Mouse (Mus musculus): ENCODE data around the gene Kif16b. TPM values are rescaled to one million over a fixed set of nuclear protein-coding genes. Genes with fewer than 3 reads are reported as not detected.

Gene Kif16b
- polyA plus RNA-seq, 1 experiment from 2014 or later = 16.4 TPM

GRCm38 (mm10) chr2:142902905-142903895 lies 1.9 kb upstream of the Kif16b start:
- Histone ChIP-seq H3K4me1 (ENCODE audit: control insufficient read depth, insufficient read depth, low read length) (peaks cover 11% of the 10 kb centered on the region; the same call in 1 of the 2 replicates), H3K27me3 (ENCODE audit: control insufficient read depth, insufficient read depth, low read length) (no peaks in the 10 kb centered on the region), H3K27ac (ENCODE audit: low read length) (peak overlapping the region; percentile 74), H3K9me3 (replicated peaks; ENCODE audit: control insufficient read depth, low read length) (no peaks in the 10 kb centered on the region), H3K4me2 (ENCODE audit: low read depth, low read length) (peak overlapping the region; percentile 70), H3K4me3 (replicated peaks; ENCODE audit: low read length) (peak overlapping the region; percentile 45), H3K36me3 (ENCODE audit: control insufficient read depth, insufficient read depth, low read length) (no peaks in the 10 kb centered on the region), H3K9ac (ENCODE audit: low read length) (peak overlapping the region; percentile 59)
- WGBS = 4% methylated on average over 34 of the region's 34 CpGs
- peak; percentile 96 for ATAC-seq (ENCODE audit: insufficient read depth, low FRiP score)

- Histone ChIP-seq H3K27ac (ENCODE audit: low read length) (peak overlapping the region; percentile 62; the same call in 1 of the 2 replicates), H3K9ac (ENCODE audit: low read length) (peak overlapping the region; percentile 78), H3K36me3 (ENCODE audit: control insufficient read depth, insufficient read depth, low read length) (no peaks in the 10 kb centered on the region), H3K9me3 (replicated peaks; ENCODE audit: control insufficient read depth, low read length) (no peaks in the 10 kb centered on the region), H3K4me1 (ENCODE audit: control insufficient read depth, insufficient read depth, low read length) (peaks cover 11% of the 10 kb centered on the region; the same call in 1 of the 2 replicates), H3K27me3 (ENCODE audit: control insufficient read depth, insufficient read depth, low read length) (no peaks in the 10 kb centered on the region), H3K4me3 (replicated peaks; ENCODE audit: low read length) (peak overlapping the region; percentile 85), H3K4me2 (ENCODE audit: low read depth, low read length) (peak overlapping the region; percentile 83)
- no peak for ATAC-seq (ENCODE audit: insufficient read depth, low FRiP score)
- 33% methylated on average over 10 of the region's 10 CpGs for WGBS
These were observed 1.0 kb downstream of the Kif16b start for GRCm38 (mm10) chr2:142900120-142900861.

GRCm38 (mm10) chr2:142893780-142894179 lies 7.6 kb downstream of the Kif16b start:
- H3K27me3 ChIP-seq (ENCODE audit: control insufficient read depth, insufficient read depth, low read length) = no peaks in the 10 kb centered on the region
- no peak overlapping the region for H3K4me2 ChIP-seq (ENCODE audit: low read depth, low read length)
- 63% methylated on average over 1 of the region's 1 CpGs for WGBS
- H3K4me3 ChIP-seq (replicated peaks; ENCODE audit: low read length) = no peak overlapping the region
- no peaks in the 10 kb centered on the region for H3K9me3 ChIP-seq (replicated peaks; ENCODE audit: control insufficient read depth, low read length)
- H3K36me3 ChIP-seq (ENCODE audit: control insufficient read depth, insufficient read depth, low read length) = no peaks in the 10 kb centered on the region
- no peak overlapping the region for H3K27ac ChIP-seq (ENCODE audit: low read length)
- no peaks in the 10 kb centered on the region for H3K4me1 ChIP-seq (ENCODE audit: control insufficient read depth, insufficient read depth, low read length)
- no peak overlapping the region for H3K9ac ChIP-seq (ENCODE audit: low read length)
- ATAC-seq (ENCODE audit: insufficient read depth, low FRiP score) = no peak

GRCm38 (mm10) chr2:142891283-142891682 lies 10.0 kb downstream of the Kif16b start:
- ATAC-seq (ENCODE audit: insufficient read depth, low FRiP score) = no peak
- Histone ChIP-seq H3K4me3 (replicated peaks; ENCODE audit: low read length) (no peak overlapping the region), H3K4me2 (ENCODE audit: low read depth, low read length) (no peak overlapping the region), H3K27ac (ENCODE audit: low read length) (no peak overlapping the region), H3K9ac (ENCODE audit: low read length) (no peak overlapping the region), H3K9me3 (replicated peaks; ENCODE audit: control insufficient read depth, low read length) (no peaks in the 10 kb centered on the region), H3K4me1 (ENCODE audit: control insufficient read depth, insufficient read depth, low read length) (no peaks in the 10 kb centered on the region), H3K27me3 (ENCODE audit: control insufficient read depth, insufficient read depth, low read length) (no peaks in the 10 kb centered on the region), H3K36me3 (ENCODE audit: control insufficient read depth, insufficient read depth, low read length) (no peaks in the 10 kb centered on the region)
- 78% methylated on average over 2 of the region's 2 CpGs for WGBS

- no peaks in the 10 kb centered on the region for H3K36me3 ChIP-seq (ENCODE audit: control insufficient read depth, insufficient read depth, low read length)
- peaks cover 4% of the 10 kb centered on the region; the same call in 1 of the 2 replicates for H3K4me1 ChIP-seq (ENCODE audit: control insufficient read depth, insufficient read depth, low read length)
- H3K4me3 ChIP-seq (replicated peaks; ENCODE audit: low read length) = no peak overlapping the region
- H3K9me3 ChIP-seq (replicated peaks; ENCODE audit: control insufficient read depth, low read length) = no peaks in the 10 kb centered on the region
- no peak overlapping the region for H3K4me2 ChIP-seq (ENCODE audit: low read depth, low read length)
- WGBS = 92% methylated on average over 4 of the region's 4 CpGs
- no peaks in the 10 kb centered on the region for H3K27me3 ChIP-seq (ENCODE audit: control insufficient read depth, insufficient read depth, low read length)
- no peak overlapping the region for H3K27ac ChIP-seq (ENCODE audit: low read length)
- no peak for ATAC-seq (ENCODE audit: insufficient read depth, low FRiP score)
- H3K9ac ChIP-seq (ENCODE audit: low read length) = no peak overlapping the region
These were observed 16.9 kb downstream of the Kif16b start for GRCm38 (mm10) chr2:142884456-142884855.

GRCm38 (mm10) chr2:142883625-142883994 lies 17.7 kb downstream of the Kif16b start:
- H3K4me3 ChIP-seq (replicated peaks; ENCODE audit: low read length) = no peak overlapping the region
- no peaks in the 10 kb centered on the region for H3K9me3 ChIP-seq (replicated peaks; ENCODE audit: control insufficient read depth, low read length)
- no peak overlapping the region for H3K27ac ChIP-seq (ENCODE audit: low read length)
- H3K27me3 ChIP-seq (ENCODE audit: control insufficient read depth, insufficient read depth, low read length) = no peaks in the 10 kb centered on the region
- no peaks in the 10 kb centered on the region for H3K36me3 ChIP-seq (ENCODE audit: control insufficient read depth, insufficient read depth, low read length)
- no peak overlapping the region for H3K4me2 ChIP-seq (ENCODE audit: low read depth, low read length)
- no peak overlapping the region for H3K9ac ChIP-seq (ENCODE audit: low read length)
- ATAC-seq (ENCODE audit: insufficient read depth, low FRiP score) = no peak
- WGBS = 82% methylated on average over 7 of the region's 7 CpGs
- H3K4me1 ChIP-seq (ENCODE audit: control insufficient read depth, insufficient read depth, low read length) = peaks cover 4% of the 10 kb centered on the region; the same call in 1 of the 2 replicates

GRCm38 (mm10) chr2:142882871-142883624 lies 18.3 kb downstream of the Kif16b start:
- Histone ChIP-seq H3K27ac (ENCODE audit: low read length) (no peak overlapping the region), H3K4me3 (replicated peaks; ENCODE audit: low read length) (no peak overlapping the region), H3K9me3 (replicated peaks; ENCODE audit: control insufficient read depth, low read length) (no peaks in the 10 kb centered on the region), H3K27me3 (ENCODE audit: control insufficient read depth, insufficient read depth, low read length) (no peaks in the 10 kb centered on the region), H3K4me1 (ENCODE audit: control insufficient read depth, insufficient read depth, low read length) (peaks cover 4% of the 10 kb centered on the region; the same call in 1 of the 2 replicates), H3K36me3 (ENCODE audit: control insufficient read depth, insufficient read depth, low read length) (no peaks in the 10 kb centered on the region), H3K9ac (ENCODE audit: low read length) (no peak overlapping the region), H3K4me2 (ENCODE audit: low read depth, low read length) (no peak overlapping the region)
- WGBS = 62% methylated on average over 7 of the region's 7 CpGs
- no peak for ATAC-seq (ENCODE audit: insufficient read depth, low FRiP score)

- Histone ChIP-seq H3K27ac (ENCODE audit: low read length) (no peak overlapping the region), H3K9ac (ENCODE audit: low read length) (no peak overlapping the region), H3K27me3 (ENCODE audit: control insufficient read depth, insufficient read depth, low read length) (no peaks in the 10 kb centered on the region), H3K4me2 (ENCODE audit: low read depth, low read length) (no peak overlapping the region), H3K4me3 (replicated peaks; ENCODE audit: low read length) (no peak overlapping the region), H3K9me3 (replicated peaks; ENCODE audit: control insufficient read depth, low read length) (no peaks in the 10 kb centered on the region), H3K4me1 (ENCODE audit: control insufficient read depth, insufficient read depth, low read length) (peaks cover 6% of the 10 kb centered on the region; the same call in 1 of the 2 replicates), H3K36me3 (ENCODE audit: control insufficient read depth, insufficient read depth, low read length) (no peaks in the 10 kb centered on the region)
- 37% methylated on average over 2 of the region's 2 CpGs for WGBS
- ATAC-seq (ENCODE audit: insufficient read depth, low FRiP score) = no peak
These were observed 18.9 kb downstream of the Kif16b start for GRCm38 (mm10) chr2:142882466-142882865.
